Mouse (Mus musculus) thymus, postnatal 14 days (tissue): ENCODE data around the gene Mrvi1.

Experiments
- DNase-seq: peaks from one replicate; pipeline ENCODE4 v3.0.0; 2021

The Mrvi1 gene

DNA sequence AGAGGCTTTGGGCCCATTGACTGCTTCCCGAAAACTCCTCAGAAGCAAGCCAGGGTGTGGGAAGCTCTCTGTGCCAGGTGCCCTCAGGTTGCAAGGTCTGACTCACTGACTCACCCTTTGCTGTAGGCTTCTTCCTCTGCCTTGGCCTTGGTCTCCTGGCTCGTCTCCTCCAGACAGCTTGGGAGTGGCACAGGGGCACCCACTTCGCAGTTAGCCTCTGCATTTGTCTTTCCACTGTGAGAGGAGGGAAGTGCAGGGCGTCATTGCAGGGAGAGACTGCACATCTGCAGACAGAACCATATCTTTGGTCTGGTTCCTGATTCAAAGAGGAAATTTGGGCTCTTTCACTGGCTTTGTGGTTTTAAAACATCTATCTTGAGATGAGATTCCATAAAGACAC, 104.2 kb downstream of the Mrvi1 start:
- no peak for DNase-seq

DNA sequence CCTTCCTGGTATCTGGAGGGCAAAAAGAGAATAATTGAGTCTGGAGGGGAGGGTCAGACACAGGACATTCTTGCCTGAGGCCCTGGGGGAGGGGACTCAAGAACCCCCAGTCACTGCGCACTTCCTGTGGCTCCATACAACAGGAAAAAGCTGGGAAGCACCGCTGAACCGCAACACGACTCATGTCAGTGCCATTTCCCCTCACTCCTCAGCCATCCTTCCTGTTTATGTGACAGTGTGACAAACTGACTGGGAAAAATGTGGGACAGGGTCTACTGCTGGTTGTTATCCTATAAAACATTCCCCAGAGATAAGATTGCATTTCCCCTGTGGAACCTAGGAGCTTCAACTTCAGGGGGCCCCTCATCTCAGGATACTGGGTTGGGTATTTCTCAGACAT, 105.3 kb downstream of the Mrvi1 start:
- DNase-seq: no peak

DNA sequence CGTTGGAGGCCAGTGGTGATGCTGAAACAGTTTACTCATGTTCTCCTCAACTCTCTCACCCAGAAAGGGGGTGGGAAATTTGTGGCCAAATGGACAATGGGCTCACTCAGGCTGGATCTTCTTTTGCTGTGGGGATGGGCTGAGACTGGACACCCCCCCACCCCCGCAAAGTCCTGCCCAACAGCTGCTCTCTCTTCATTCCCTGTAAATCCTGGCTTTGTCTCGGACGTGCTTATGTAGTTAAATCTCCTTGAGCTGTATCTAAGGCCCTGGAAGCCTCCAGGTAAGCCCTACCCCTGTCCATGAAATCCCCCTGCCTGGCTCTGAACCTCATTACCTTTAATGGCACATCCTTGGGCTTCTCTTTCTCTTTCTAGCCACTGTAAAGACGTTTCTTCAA, 113.5 kb downstream of the Mrvi1 start:
- no peak for DNase-seq

DNA sequence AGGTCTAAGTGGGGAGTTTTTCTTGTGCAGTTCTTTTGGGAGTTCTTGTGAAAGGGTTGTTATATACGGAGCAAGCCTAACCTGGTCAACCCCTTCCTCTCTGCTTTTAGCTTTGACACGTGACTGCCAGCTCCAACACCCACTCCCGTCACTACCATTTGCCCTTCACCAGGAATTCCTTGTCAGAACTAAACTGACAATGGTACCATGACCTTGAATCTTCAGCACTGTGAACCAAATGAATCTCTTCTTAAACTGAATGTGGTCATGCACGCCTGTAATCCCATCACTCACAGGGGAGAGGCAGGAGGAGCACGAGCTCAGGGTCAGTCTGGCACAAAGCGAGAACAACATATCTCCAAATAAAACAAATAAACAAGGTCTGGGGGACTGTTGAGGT, 115.1 kb downstream of the Mrvi1 start:
- DNase-seq: no peak

DNA sequence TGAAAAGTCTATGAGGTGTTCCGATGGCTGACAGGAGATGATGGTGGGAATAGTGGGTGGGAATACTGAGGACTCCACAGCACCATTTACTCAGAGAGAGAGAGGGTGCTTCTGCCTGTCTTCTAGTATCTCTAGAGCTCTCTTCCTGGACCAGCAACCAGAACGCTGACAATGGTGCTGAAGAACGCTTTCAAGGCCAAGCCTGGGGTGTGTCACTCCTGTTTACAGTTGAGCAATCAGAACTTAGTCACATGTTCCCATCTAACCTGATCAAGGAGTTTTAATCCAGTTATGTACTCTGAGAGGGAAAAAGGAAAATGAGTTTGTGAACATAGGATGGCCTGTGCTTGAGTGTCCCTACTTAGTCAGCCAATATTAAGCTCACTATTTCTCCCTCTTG, 116.2 kb downstream of the Mrvi1 start:
- DNase-seq: no peak

DNA sequence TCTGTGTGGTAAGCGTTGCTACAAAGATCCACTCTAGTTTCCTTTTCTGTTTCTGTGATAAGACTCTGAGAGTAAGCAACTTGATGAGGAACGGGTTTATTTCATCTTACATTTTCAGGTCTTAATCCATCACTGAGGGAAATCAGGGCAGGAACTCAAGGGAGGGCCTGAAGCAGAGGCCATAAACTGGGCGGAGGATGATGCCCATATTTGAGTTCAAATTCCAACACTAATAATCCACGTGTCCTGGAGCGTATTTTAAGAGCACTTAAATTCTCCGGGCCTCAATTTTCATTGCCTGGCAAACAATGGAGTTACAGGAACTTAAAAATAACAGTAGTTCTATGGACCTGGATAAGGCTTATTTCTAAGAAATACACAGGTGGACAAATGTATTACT, 116.7 kb downstream of the Mrvi1 start:
- DNase-seq: no peak

DNA sequence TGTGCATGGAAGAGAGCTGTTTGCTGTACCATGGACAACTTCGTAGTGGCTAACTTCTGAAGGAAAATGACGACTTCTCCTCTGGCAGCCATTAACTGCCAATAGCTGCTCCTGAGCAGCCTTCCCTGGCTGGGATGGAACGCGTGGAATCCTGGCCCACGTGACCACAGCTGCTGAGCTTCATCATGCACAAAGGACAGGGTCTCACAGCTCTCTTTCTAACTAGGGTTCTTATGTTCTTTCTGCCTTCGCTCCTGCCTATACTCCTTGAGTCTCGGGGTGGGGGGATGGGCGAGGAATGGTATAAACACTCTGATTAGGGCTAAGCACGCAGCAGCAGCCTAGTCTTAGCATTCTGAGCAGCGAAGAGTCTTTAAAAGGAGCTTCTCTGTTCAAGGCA, 117.2 kb downstream of the Mrvi1 start:
- DNase-seq: no peak

DNA sequence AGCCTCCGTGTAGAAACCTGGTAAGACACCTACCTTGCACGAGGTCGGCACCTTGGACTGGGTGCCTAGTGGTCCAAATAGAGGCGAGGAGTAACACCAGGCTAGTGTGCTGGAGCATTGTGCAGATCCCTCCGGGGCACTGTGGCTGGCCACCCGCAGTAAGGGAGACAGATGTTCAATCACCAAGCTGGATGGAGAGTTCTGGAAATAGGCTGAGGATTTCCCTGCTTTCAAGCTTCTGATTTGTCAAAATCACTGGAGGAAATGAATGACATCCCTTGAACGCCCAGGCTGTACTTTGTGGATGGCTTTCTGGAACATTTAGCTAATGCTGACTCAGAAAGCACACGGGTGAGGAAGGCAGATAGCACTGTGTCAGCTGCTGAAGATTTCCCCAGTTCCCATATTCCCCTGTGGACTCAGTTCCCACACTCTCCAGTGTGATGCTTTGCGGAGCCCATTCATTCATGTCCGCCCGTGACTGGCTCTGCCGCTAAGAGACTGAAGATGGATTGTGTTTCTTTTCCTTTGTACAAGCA, 119.4 kb downstream of the Mrvi1 start, which contains the start of gene Lyve1:
Lyve1 (minus strand) TSS at position 489 of the 539 bp plus-strand sequence.
- no peak for DNase-seq

DNA sequence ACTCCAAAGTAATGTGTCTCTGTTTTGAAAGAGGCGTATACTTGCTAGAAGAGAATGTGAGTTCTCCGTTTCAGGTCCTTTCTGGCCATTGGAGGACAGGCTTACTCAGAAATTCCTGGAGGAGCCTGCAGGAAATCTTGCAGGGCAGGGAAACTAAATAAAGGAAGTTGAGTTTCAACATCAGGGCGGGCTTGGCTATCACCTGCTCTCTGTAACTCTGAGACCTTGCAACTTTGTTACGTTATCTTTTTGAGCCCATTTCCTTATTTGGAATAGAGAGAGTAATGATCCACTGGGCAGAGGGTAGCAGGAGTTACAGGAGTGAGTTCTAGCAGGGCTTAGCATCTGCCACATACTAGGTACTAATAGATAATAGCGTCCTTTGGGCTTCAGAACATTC, 122.1 kb downstream of the Mrvi1 start:
- DNase-seq: no peak

DNA sequence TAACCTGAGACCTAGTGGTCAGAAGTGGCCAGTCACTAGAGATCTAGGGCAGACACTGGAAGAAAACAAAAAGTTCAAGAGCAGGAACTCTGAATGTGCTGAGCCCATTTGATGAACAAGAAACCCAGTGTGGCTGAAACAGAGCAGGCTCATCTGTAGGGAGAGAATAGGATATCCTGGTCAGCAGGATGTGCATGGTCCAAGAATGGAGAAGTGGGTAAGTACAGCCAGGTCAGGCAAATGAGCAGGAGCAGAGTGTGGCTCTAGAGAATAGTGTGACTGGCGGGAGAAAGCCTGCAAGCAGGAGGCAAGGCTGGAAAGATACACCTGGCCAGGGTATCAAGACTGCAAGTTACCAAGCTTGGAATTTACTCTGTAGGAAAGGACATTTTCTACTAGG, 126.7 kb downstream of the Mrvi1 start:
- no peak for DNase-seq

DNA sequence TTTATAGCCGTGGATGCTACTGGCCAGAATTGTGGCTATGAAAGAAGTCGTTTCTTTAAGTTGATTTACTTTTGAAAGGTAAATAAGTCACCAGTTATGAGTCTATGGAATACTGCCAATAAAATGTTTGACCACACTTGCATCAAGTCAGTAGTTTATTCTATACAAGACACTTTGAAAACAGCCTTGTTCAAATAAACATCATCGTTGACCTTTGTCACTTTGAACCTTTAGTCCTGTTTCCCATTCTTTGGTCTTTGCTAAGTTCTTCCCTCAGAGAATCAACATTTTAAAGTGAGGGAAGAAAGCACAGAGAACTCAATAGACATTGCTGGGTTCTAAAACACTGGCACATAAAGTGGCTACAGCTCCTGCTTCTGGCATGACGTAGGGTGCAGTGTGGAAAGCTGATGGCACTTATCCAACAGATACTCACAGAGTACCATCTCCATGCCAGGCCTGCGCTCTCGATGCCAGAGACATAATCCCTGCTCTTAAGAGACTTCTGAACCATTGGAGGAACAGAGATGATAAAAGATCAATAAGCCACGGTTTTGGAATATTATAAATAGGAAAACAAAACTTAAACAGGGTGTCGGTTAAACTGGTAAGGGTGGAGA, 127.2 kb downstream of the Mrvi1 start:
- DNase-seq: no peak

DNA sequence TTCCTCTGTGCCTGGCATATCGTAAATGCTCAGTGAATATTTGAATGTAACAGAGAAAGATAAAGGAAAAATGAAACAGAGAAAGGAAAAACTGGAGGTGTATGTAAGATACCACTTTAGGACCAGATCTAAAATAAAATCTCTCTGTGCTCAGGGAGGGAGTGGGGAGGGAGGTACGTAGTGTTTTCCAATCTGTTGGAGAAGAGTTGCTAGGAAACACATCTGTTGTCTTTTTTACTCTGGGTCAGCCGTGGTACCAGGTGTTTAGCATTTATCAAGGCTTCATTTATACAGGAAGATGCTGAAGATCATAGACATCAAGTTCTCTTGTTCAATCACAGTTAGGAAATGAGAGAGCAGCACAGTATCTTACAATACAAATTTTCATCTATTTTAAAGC, 127.7 kb downstream of the Mrvi1 start:
- no peak for DNase-seq

DNA sequence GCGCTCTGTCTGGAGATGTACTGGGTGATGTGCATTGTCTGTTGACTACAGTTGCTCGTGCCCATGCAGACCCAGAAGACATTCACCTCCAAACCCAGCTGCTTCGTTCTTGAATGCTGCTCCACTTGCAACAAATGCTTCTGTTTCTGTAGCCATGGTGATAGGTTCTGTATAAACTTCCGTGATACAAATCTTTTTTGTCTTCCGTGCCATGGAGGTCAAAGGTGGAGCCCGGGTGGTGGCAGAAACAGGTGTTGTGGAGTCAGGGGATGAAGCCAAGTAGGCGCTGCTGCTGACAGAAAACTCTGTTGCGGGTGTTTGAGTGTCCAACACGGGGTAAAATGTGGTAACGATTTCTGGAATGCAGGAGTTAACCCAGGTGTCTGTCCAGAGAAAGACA, 128.7 kb downstream of the Mrvi1 start:
- no peak for DNase-seq

DNA sequence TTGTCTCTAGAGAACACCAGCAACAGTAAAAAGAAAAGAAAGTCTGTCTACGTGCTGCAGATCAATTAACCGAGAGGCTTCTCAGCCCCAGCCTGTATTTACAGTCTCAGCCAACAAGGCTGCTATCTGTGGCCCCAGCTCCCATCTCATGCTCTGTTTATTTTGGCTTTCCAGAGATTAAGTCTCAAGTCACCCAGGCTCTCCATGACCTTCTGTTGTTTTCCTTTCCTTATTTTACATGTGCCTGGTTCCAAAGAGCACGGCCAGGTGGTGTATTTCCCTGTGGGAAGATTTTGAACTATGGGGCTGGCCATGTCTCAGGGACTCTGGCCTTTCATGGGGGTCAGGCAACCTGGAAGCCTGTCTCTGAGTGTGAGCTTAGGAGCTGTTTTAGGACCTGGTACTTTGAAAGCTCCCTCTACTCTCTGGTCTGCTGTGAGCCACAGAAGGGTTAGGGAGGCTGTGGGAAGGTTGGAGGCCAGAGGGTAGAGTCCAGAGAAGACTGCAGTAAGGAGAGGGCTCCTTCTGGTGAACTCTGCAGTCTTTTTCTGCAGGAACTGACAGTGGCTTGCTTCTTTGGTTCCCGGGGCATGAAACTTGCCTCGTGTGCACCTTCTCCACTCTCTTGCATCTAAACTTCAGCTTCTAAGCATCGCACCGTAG, 130.6 kb downstream of the Mrvi1 start:
- DNase-seq: no peak

DNA sequence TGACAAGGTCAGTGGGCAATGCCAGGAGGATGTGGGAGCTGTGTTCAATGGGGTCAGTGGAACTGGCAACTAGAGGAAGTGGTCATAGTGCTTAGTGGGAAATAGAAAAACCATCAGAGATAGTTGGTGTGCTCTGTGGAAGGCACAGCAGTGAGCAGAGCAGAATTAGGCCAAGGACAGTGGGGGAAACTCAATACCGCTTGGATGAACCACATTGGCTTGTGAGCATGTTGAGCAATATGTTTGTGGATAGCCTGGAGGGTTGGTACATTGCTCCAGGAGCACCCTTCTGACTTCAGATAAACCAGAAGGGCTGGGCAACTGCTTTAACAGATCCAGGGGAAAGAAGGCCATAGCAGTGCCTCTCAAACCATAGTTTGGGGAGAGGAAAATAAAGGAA, 133.9 kb downstream of the Mrvi1 start:
- no peak for DNase-seq

DNA sequence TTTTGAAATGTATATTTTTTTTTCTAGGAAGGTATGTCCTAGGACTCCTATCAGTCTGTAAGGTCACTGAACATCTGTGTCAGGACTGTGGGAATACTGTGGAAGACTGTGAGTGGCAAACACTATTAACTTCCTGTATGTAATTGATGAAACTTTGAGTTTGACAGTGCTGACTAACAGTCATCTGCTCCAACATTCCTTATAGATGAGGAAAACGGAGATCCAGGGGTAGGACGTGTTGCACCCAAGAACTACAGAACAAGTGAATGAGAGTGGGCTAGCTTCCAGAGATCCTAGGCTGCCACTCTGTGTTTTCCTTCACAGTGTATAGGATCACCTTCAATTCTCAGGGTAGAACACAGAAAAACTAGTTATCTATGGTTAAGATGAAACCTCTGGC, 134.9 kb downstream of the Mrvi1 start:
- DNase-seq: no peak

DNA sequence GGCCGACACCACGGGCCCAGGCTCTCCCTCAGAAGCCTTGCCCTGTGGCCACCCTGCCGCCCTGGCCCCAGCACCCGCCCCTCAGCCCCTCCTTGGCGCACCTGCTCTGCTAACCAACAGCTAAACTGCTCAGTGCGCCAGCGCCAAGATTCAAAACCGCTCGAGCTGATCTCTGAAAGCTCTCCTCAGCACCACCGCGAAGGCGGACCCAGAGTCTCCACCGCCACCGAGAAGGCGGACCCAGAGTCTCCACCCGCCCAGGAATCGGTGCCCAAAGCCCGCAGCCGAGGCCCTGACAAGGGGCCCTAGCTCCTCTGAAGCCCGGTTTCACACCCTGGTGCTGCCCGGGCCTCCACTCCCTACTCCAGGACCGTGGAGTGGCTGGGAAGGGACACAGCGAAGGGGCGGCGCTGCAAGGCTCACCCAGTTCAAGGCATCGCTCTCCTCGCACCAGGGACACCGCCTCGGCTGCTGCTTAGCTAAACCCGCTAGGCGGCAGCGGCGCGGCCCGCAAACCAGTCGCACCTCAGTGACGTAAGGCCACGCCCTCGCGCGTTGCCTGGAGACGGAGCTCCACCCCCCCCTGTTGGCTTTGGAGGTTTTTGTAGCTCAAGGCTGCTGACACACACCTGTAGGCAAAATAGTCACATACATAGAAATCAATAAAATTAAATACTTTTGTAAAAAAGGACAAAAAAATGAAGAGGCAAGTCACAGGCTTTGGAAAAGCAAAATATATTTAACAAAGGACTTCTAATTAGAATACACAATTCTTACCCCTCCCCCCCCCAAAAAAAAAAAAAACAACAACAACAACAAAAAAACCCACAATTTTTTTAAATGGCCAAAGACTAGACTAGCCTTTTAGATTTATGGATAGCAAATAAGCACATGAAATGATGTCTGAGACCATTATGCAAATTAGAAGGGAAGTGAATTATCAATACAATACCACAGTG, 138.1 kb downstream of the Mrvi1 start, which contains the start of gene Rnf141:
Rnf141 (minus strand) TSS at position 542 of the 959 bp plus-strand sequence.
- peak; percentile 96 for DNase-seq

DNA sequence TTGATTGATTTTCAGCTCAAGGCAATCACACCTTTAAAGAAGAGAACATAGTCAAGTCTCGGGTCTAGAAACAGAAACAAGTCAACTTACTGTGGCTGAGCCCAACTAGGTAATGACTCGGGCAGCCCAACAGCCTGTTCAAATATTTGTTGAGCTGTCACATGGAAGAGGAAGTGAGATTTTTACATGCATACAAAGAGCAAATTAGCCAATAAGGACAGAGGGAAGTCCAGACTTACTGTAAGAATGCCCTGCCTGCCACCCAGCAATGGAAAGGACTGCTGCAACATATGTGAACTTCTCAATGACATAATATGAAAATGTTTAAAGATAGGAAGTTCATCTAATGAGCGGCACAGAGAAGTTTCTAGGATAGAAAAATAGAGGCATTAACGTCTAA, 141.9 kb downstream of the Mrvi1 start:
- DNase-seq: no peak

DNA sequence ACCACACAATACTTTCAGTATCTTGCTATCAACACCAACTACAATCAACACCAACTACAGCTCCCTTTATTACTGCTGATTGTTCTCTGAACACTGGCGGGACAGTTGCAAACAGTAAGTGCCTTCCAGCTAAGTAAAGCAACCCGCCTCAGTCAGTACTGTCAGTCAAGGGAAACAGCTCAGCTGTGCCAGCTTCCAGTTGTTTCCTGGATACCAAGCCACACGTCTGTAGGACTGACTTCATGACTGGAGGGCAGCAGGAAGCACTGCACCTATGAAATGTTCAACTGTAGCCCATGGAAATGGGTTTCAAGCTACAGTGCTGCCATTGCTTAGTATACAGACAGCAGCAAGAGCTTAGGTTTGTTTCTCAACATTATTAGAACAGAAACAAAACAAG, 147.7 kb downstream of the Mrvi1 start:
- no peak for DNase-seq

DNA sequence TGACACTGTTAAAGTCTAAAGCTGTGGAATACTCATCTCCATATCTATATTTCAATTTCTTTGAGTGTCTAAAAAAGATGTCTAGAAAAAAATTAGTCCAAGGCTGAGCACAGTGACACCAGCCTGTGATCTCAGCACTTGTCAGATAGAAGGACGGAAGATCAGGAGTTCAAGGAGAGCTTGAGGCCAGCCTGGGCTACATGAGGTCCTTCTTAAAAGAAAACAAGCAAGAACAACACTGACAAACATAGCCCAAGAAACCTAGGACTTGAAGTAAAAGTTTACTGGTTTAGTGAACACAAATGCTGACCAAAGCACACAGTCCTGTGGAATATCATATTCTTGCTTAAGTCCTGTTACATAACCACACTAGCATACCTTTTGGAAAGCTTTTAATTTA, 148.2 kb downstream of the Mrvi1 start:
- no peak for DNase-seq

DNA sequence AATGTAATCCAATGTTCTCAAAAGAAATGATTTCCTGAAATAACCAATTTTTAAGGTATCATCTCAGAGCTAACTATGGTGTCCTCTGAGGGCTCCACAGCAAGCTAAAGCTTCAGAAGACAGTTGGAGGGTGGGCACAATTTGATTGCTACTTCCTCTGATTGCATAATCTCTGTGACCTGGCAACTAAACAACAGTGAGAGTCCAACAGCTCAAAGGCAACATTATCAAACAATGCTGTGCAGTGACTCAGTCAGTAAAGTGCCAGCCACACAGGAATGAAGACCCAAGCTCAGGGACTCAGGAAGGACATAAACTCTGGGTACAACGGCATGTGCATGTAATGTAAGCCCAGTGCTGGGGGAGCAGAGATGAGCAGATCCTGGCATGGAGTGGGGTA, 149.2 kb downstream of the Mrvi1 start:
- no peak for DNase-seq

DNA sequence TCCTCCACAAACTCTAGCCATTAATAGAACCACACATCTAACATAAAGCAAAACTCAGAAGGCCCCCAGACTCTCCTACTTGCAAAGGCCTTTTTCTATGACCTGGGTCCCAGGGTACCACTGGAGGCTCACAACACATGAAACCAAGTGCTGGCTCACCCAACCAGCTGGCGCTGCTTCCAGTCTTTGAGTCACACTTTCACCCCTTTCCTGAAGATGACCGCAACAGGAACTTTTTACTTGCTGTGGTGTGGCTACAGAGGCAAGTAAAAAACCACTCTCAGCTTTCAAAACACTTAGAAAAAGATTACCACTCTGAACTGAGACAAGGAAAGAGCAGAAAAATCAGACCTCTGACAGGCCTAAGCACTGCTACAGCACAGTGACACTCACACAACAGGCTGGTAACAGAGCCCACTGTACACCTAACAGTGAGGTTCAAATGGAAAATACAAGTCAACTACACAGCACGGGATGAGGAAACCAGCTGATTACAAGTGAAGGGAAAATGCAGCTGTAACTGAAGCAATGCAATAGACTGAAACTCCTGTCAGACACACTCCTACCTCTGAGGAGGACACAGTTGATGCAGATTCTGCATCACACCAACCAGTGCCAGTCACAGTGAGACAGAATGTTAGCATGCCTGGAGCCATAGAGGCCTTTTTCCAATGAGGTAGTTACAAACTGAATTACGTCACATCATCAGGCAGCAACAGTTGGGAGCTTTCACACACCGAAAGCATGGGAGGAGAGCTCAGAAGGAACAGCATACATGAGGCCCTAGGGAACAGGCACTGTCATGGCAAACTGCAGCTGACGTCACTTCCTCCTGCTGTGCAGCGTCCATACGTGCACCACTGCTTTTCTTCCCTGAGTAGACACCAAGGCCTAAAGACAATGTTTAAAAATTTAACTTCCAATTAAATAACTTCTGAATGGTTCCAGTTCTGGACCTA, 158.0 kb downstream of the Mrvi1 start:
- no peak for DNase-seq
